Mouse (Mus musculus) central nervous system, embryonic 14 days (tissue): ENCODE data around the gene Acot10. TPM values are rescaled to one million over a fixed set of nuclear protein-coding genes. Genes with fewer than 3 reads are reported as not detected.

Experiments
- polyA plus RNA-seq: library from polyadenylated mRNA; depleted of rRNA; stranded (reverse); fragments of >200 nt; gene quantifications from 2 replicates; pipeline ENCODE4 v1.2.3, GENCODE M21; 2012; rRNA removed

Acot10 gene
- polyA plus RNA-seq: not detected in 2 replicates

GRCm38 (mm10) chr15:20666650-20667049 lies at the start of gene Acot10:
TSS of gene Acot10 (minus strand) at chr15:20666750.

Other genes starting within 250 kb of the Acot10 start
- gene Cdh12, start 217.5 kb downstream of the Acot10 start, polyA plus RNA-seq: 1.2 and 1.4 TPM in 2 replicates